Mouse (Mus musculus) heart, embryonic 16.5 days (tissue): ENCODE data around the gene Trpm8. TPM values are rescaled to one million over a fixed set of nuclear protein-coding genes. Genes with fewer than 3 reads are reported as not detected.

ENCODE experiments used
- ATAC-seq: fragments of 200-750 bp; cut with Nextera tagmentation; replicated peaks from 2 replicates; pipeline ENCODE4 v1.8.0; 2017; ENCODE audit warnings: moderate number of reproducible peaks; ENCODE audit not compliant: insufficient read depth, low FRiP score; ENCODE audit errors: extremely low read depth
- H3K27ac ChIP-seq: fragments of 300-500 bp; sonication (generic); 2 replicates; pipeline ENCODE4 v1.5.1; 2014; ENCODE audit warnings: mild to moderate bottlenecking, low read length, control low read depth, moderate library complexity
- H3K27me3 ChIP-seq: fragments of 300-500 bp; sonication (generic); 2 replicates; pipeline ENCODE4 v1.6.1; 2014; ENCODE audit warnings: low read length, mixed read lengths; ENCODE audit not compliant: control insufficient read depth, insufficient read depth
- H3K36me3 ChIP-seq: fragments of 300-500 bp; sonication (generic); 2 replicates; pipeline ENCODE4 v1.6.1; 2014; ENCODE audit not compliant: control insufficient read depth, insufficient read depth
- H3K4me1 ChIP-seq: fragments of 300-500 bp; sonication (generic); 2 replicates; pipeline ENCODE4 v1.6.1; 2014; ENCODE audit warnings: low read length, mixed read lengths; ENCODE audit not compliant: control insufficient read depth, insufficient read depth
- H3K4me2 ChIP-seq: fragments of 300-500 bp; sonication (generic); 2 replicates; pipeline ENCODE4 v1.6.1; 2014; ENCODE audit warnings: low read depth, mild to moderate bottlenecking, control low read depth, low read length
- H3K4me3 ChIP-seq: fragments of 300-500 bp; sonication (generic); 2 replicates; pipeline ENCODE4 v1.5.1; 2014; ENCODE audit warnings: mild to moderate bottlenecking, control low read depth, low read length
- H3K9ac ChIP-seq: fragments of 300-500 bp; sonication (generic); 2 replicates; pipeline ENCODE4 v1.6.1; 2014; ENCODE audit warnings: low read length, control low read depth
- H3K9me3 ChIP-seq: fragments of 300-500 bp; sonication (generic); replicated peaks from 2 replicates; pipeline ENCODE4 v1.6.1; 2016; ENCODE audit warnings: low read length; ENCODE audit not compliant: control insufficient read depth
- WGBS: fragments of 180-500 bp; shearing (Covaris S2); extraction: QIAGEN DNeasy Blood & Tissue Kit; methylation state at CpG from one replicate; pipeline ENCODE4 v1.1.7; 2014; 5-methylcytosine and 5-hydroxymethylcytosine counted together
- polyA plus RNA-seq: library from polyadenylated mRNA; unstranded; fragments of >200 nt; fragmentation: Nextera tagmentation; extraction: Ambion mirVana; gene quantifications from 2 replicates; pipeline ENCODE4 v1.2.1, GENCODE M21; 2015

The Trpm8 gene
- polyA plus RNA-seq, 1 experiment from 2014 or later: not detected

- H3K36me3 ChIP-seq: no peaks in the 10 kb centered on the region
- no peaks in the 10 kb centered on the region for H3K4me1 ChIP-seq
- WGBS: 70% methylated on average over 6 of the region's 6 CpGs
- no peak overlapping the region for H3K9ac ChIP-seq
- peaks cover 2% of the 10 kb centered on the region; the same call in 1 of the 2 replicates for H3K27me3 ChIP-seq
- no peaks in the 10 kb centered on the region for H3K9me3 ChIP-seq
- no peak overlapping the region for H3K4me3 ChIP-seq
- H3K4me2 ChIP-seq: no peak overlapping the region
- no peak overlapping the region for H3K27ac ChIP-seq
- no peak for ATAC-seq
Measured at GRCm38 (mm10) chr1:88357458-88358090, 80.1 kb downstream of the Trpm8 start.

GRCm38 (mm10) chr1:88358102-88358654, 80.7 kb downstream of the Trpm8 start:
- H3K9me3 ChIP-seq: no peaks in the 10 kb centered on the region
- no peaks in the 10 kb centered on the region for H3K36me3 ChIP-seq
- no peak overlapping the region for H3K27ac ChIP-seq
- H3K4me2 ChIP-seq: no peak overlapping the region
- H3K27me3 ChIP-seq: peaks cover 2% of the 10 kb centered on the region; the same call in 1 of the 2 replicates
- ATAC-seq: no peak
- 74% methylated on average over 7 of the region's 7 CpGs for WGBS
- H3K4me1 ChIP-seq: no peaks in the 10 kb centered on the region
- H3K4me3 ChIP-seq: no peak overlapping the region
- no peak overlapping the region for H3K9ac ChIP-seq

- no peaks in the 10 kb centered on the region for H3K27me3 ChIP-seq
- H3K4me1 ChIP-seq: no peaks in the 10 kb centered on the region
- H3K27ac ChIP-seq: no peak overlapping the region
- no peaks in the 10 kb centered on the region for H3K9me3 ChIP-seq
- no peak for ATAC-seq
- H3K36me3 ChIP-seq: no peaks in the 10 kb centered on the region
- no peak overlapping the region for H3K9ac ChIP-seq
- H3K4me2 ChIP-seq: no peak overlapping the region
- WGBS: 83% methylated on average over 4 of the region's 4 CpGs
- no peak overlapping the region for H3K4me3 ChIP-seq
Measured at GRCm38 (mm10) chr1:88361085-88361484, 83.6 kb downstream of the Trpm8 start.

GRCm38 (mm10) chr1:88366881-88367644, 89.6 kb downstream of the Trpm8 start:
- no peaks in the 10 kb centered on the region for H3K36me3 ChIP-seq
- no peak overlapping the region for H3K4me2 ChIP-seq

GRCm38 (mm10) chr1:88378446-88378845, 101.0 kb downstream of the Trpm8 start:
- WGBS: 81% methylated on average over 1 of the region's 1 CpGs
- Histone ChIP-seq H3K27ac (no peak overlapping the region), H3K4me1 (no peaks in the 10 kb centered on the region), H3K36me3 (no peaks in the 10 kb centered on the region), H3K4me3 (no peak overlapping the region), H3K9ac (no peak overlapping the region), H3K4me2 (no peak overlapping the region), H3K9me3 (0 out of 2 replicates have a peak, but pooled peaks cover 2% of the 10 kb centered on the region), H3K27me3 (no peaks in the 10 kb centered on the region)
- ATAC-seq: no peak

More at GRCm38 (mm10) chr1:88366881-88367644, 89.6 kb downstream of the Trpm8 start:
- no peak for ATAC-seq
- H3K27me3 ChIP-seq: no peaks in the 10 kb centered on the region
- peaks cover 3% of the 10 kb centered on the region; the same call in 1 of the 2 replicates for H3K9me3 ChIP-seq
- WGBS: 61% methylated on average over 11 of the region's 11 CpGs
- no peak overlapping the region for H3K4me3 ChIP-seq
- no peak overlapping the region for H3K9ac ChIP-seq
- no peak overlapping the region for H3K27ac ChIP-seq
- no peaks in the 10 kb centered on the region for H3K4me1 ChIP-seq

- no peaks in the 10 kb centered on the region for H3K27me3 ChIP-seq
- H3K4me3 ChIP-seq: no peak overlapping the region
- no peaks in the 10 kb centered on the region for H3K4me1 ChIP-seq
- no peak overlapping the region for H3K9ac ChIP-seq
- no peak overlapping the region for H3K4me2 ChIP-seq
- no peaks in the 10 kb centered on the region for H3K9me3 ChIP-seq
- 62% methylated on average over 4 of the region's 4 CpGs for WGBS
- no peak overlapping the region for H3K27ac ChIP-seq
- no peak for ATAC-seq
- H3K36me3 ChIP-seq: no peaks in the 10 kb centered on the region
Measured at GRCm38 (mm10) chr1:88391632-88392031, 114.2 kb downstream of the Trpm8 start.

GRCm38 (mm10) chr1:88393321-88393720, 115.9 kb downstream of the Trpm8 start:
- Histone ChIP-seq H3K4me3 (no peak overlapping the region), H3K4me1 (no peaks in the 10 kb centered on the region), H3K36me3 (no peaks in the 10 kb centered on the region), H3K27ac (no peak overlapping the region), H3K9me3 (no peaks in the 10 kb centered on the region), H3K27me3 (no peaks in the 10 kb centered on the region), H3K9ac (no peak overlapping the region), H3K4me2 (no peak overlapping the region)
- no peak for ATAC-seq
- WGBS: 87% methylated on average over 5 of the region's 5 CpGs

- Histone ChIP-seq H3K27me3 (no peaks in the 10 kb centered on the region), H3K9ac (no peak overlapping the region), H3K4me3 (no peak overlapping the region), H3K4me2 (no peak overlapping the region), H3K4me1 (no peaks in the 10 kb centered on the region), H3K9me3 (no peaks in the 10 kb centered on the region), H3K27ac (no peak overlapping the region), H3K36me3 (no peaks in the 10 kb centered on the region)
- 70% methylated on average over 3 of the region's 3 CpGs for WGBS
- no peak for ATAC-seq
Measured at GRCm38 (mm10) chr1:88403378-88403777, 125.9 kb downstream of the Trpm8 start.
